Mouse (Mus musculus): ENCODE measurements around the gene Ppp1r14c. TPM values are rescaled to one million over a fixed set of nuclear protein-coding genes. Genes with fewer than 3 reads are reported as not detected.

The Ppp1r14c gene
- polyA plus RNA-seq, 1 experiment from 2014 or later, result 1.7 TPM

- no peaks in the 10 kb centered on the region for H3K4me1 ChIP-seq (ENCODE audit: control insufficient read depth, insufficient read depth, low read length)
- no peaks in the 10 kb centered on the region for H3K36me3 ChIP-seq (ENCODE audit: control insufficient read depth, insufficient read depth, low read length)
- 77% methylated on average over 6 of the region's 6 CpGs for WGBS
- H3K9me3 ChIP-seq (ENCODE audit: control insufficient read depth, low read length), result no peaks in the 10 kb centered on the region
- no peaks in the 10 kb centered on the region for H3K27me3 ChIP-seq (ENCODE audit: control insufficient read depth, insufficient read depth, low read length)
- H3K27ac ChIP-seq (replicated peaks; ENCODE audit: low read depth, low read length), result no peak overlapping the region
- H3K4me3 ChIP-seq (ENCODE audit: low read depth, low read length), result no peak overlapping the region
- no peak for ATAC-seq (ENCODE audit: insufficient number of reproducible peaks, low FRiP score, low TSS enrichment, low read depth)
- no peak for DNase-seq (ENCODE audit: low spot score)
- H3K9ac ChIP-seq (ENCODE audit: low read length), result no peak overlapping the region
- no peak overlapping the region for H3K4me2 ChIP-seq (ENCODE audit: low read depth, severe bottlenecking)
These were observed 42.3 kb downstream of the Ppp1r14c start for GRCm38 (mm10) chr10:3408036-3408661.

DNA sequence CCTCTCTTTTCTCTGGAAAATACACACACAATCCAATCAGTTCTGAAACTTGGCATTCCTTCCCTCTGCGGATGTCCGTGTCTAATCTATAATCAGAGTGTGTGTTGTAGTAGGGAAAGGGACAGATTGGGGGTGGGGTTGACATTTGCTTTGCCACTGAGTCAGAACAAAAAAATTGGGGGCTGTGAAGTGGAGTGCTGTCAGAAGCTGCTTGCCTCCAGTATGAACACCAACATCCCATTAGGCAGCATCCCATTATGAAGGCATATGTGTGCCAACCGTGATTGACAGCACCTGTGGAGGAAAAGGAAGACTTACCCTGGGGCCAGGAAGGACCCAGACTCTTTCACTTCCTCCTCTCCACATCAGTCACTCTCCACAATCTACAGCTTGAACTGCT is 42.8 kb downstream of the Ppp1r14c start:
- ATAC-seq (ENCODE audit: insufficient number of reproducible peaks, low FRiP score, low TSS enrichment, low read depth), result no peak

DNA sequence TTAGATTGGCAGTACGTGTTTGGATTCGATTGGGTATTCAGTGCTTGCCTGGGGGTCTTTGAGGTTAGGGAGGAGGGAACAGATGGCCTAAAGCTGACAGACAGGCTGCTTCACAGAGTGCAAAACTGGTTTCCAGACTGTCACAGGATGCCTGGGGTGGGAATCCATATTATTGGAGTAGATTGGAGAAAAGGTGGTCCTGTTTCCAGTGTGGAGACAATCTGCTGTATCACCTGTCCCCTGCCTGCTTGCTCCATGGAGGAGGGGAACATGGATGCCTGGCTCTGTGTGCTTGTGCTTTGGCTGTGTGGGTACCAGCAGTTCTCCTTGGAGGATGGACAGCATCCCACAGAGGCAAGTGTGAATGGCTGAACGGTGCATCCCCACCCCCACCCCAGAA is 45.4 kb downstream of the Ppp1r14c start:
- H3K27ac ChIP-seq (replicated peaks; ENCODE audit: low read depth, low read length), result no peak overlapping the region
- ATAC-seq (ENCODE audit: insufficient number of reproducible peaks, low FRiP score, low TSS enrichment, low read depth), result no peak
- no peaks in the 10 kb centered on the region for H3K9me3 ChIP-seq (ENCODE audit: control insufficient read depth, low read length)
- H3K4me1 ChIP-seq (ENCODE audit: control insufficient read depth, insufficient read depth, low read length), result no peaks in the 10 kb centered on the region
- H3K36me3 ChIP-seq (ENCODE audit: control insufficient read depth, insufficient read depth, low read length), result no peaks in the 10 kb centered on the region
- no peak overlapping the region for H3K4me2 ChIP-seq (ENCODE audit: low read depth, severe bottlenecking)
- 79% methylated on average over 3 of the region's 3 CpGs for WGBS
- no peak for DNase-seq (ENCODE audit: low spot score)
- H3K27me3 ChIP-seq (ENCODE audit: control insufficient read depth, insufficient read depth, low read length), result no peaks in the 10 kb centered on the region
- H3K4me3 ChIP-seq (ENCODE audit: low read depth, low read length), result no peak overlapping the region
- no peak overlapping the region for H3K9ac ChIP-seq (ENCODE audit: low read length)

More for the DNA sequence above, 42.8 kb downstream of the Ppp1r14c start:
- Histone ChIP-seq H3K27me3 (ENCODE audit: control insufficient read depth, insufficient read depth, low read length) (no peaks in the 10 kb centered on the region), H3K4me2 (ENCODE audit: low read depth, severe bottlenecking) (no peak overlapping the region), H3K36me3 (ENCODE audit: control insufficient read depth, insufficient read depth, low read length) (no peaks in the 10 kb centered on the region), H3K9ac (ENCODE audit: low read length) (no peak overlapping the region), H3K9me3 (ENCODE audit: control insufficient read depth, low read length) (no peaks in the 10 kb centered on the region), H3K4me3 (ENCODE audit: low read depth, low read length) (no peak overlapping the region), H3K4me1 (ENCODE audit: control insufficient read depth, insufficient read depth, low read length) (no peaks in the 10 kb centered on the region), H3K27ac (replicated peaks; ENCODE audit: low read depth, low read length) (no peak overlapping the region)
- no peak for DNase-seq (ENCODE audit: low spot score)
- 77% methylated on average over 3 of the region's 3 CpGs for WGBS

GRCm38 (mm10) chr10:3411639-3412038 is 45.8 kb downstream of the Ppp1r14c start:
- ATAC-seq (ENCODE audit: insufficient number of reproducible peaks, low FRiP score, low TSS enrichment, low read depth) (no peak), DNase-seq (ENCODE audit: low spot score) (no peak)
- WGBS, result 79% methylated on average over 2 of the region's 2 CpGs
- no peak overlapping the region for H3K9ac ChIP-seq (ENCODE audit: low read length)
- no peak overlapping the region for H3K4me2 ChIP-seq (ENCODE audit: low read depth, severe bottlenecking)
- H3K27me3 ChIP-seq (ENCODE audit: control insufficient read depth, insufficient read depth, low read length), result no peaks in the 10 kb centered on the region
- no peak overlapping the region for H3K27ac ChIP-seq (replicated peaks; ENCODE audit: low read depth, low read length)
- peaks cover under 1% of the 10 kb centered on the region; the same call in 1 of the 2 replicates for H3K4me1 ChIP-seq (ENCODE audit: control insufficient read depth, insufficient read depth, low read length)
- no peaks in the 10 kb centered on the region; the same call in 1 of the 2 replicates for H3K9me3 ChIP-seq (ENCODE audit: control insufficient read depth, low read length)
- no peaks in the 10 kb centered on the region for H3K36me3 ChIP-seq (ENCODE audit: control insufficient read depth, insufficient read depth, low read length)
- H3K4me3 ChIP-seq (ENCODE audit: low read depth, low read length), result no peak overlapping the region

DNA sequence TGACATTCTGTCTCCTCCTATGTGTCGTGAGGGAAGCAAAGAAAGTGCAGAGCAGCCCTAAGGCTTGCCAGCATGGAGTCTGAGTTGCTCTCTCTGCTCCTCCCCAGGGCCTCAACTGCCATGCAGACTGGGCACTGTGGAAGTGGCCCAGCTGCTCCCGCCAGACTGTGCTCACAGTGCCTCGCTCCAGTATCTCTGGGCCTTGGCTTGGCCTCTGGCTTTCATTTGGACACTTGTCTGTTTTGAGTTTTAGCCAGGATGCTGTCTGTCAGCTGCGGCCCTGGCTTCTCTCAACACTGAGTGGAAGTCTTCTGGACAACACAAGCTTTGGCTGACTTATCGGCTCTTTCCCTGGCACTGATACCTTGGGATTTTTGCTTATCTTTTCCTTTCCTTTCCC is 49.0 kb downstream of the Ppp1r14c start:
- no peaks in the 10 kb centered on the region for H3K36me3 ChIP-seq (ENCODE audit: control insufficient read depth, insufficient read depth, low read length)
- no peaks in the 10 kb centered on the region for H3K27me3 ChIP-seq (ENCODE audit: control insufficient read depth, insufficient read depth, low read length)
- DNase-seq (ENCODE audit: low spot score) (no peak), ATAC-seq (ENCODE audit: insufficient number of reproducible peaks, low FRiP score, low TSS enrichment, low read depth) (no peak)
- no peaks in the 10 kb centered on the region; the same call in 1 of the 2 replicates for H3K9me3 ChIP-seq (ENCODE audit: control insufficient read depth, low read length)
- 64% methylated on average over 5 of the region's 5 CpGs for WGBS
- H3K4me2 ChIP-seq (ENCODE audit: low read depth, severe bottlenecking), result no peak overlapping the region
- H3K27ac ChIP-seq (replicated peaks; ENCODE audit: low read depth, low read length), result no peak overlapping the region
- H3K4me3 ChIP-seq (ENCODE audit: low read depth, low read length), result no peak overlapping the region
- H3K4me1 ChIP-seq (ENCODE audit: control insufficient read depth, insufficient read depth, low read length), result peaks cover 3% of the 10 kb centered on the region; the same call in 1 of the 2 replicates
- no peak overlapping the region for H3K9ac ChIP-seq (ENCODE audit: low read length)

DNA sequence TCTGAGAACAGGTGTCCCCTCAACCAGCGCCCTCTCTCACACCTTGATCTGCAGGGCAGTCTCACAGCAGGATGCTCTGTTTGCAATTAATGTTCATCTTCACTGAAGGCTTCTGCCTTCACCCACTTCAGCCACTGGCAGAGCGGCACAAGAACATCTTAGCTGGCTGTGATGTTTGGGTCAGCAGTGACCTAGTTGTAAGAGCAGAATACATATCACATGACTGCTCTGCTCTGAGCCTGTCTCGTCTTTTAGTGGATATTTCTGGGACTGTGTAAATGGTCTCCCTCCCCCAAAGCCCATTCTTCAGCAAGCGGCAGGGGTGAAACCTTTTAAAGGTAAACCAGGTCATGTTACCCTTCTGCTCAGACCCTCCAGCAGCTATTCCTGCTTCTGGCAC is 50.7 kb downstream of the Ppp1r14c start:
- H3K27ac ChIP-seq (replicated peaks; ENCODE audit: low read depth, low read length), result no peak overlapping the region
- no peaks in the 10 kb centered on the region for H3K27me3 ChIP-seq (ENCODE audit: control insufficient read depth, insufficient read depth, low read length)
- peaks cover 3% of the 10 kb centered on the region; the same call in 1 of the 2 replicates for H3K4me1 ChIP-seq (ENCODE audit: control insufficient read depth, insufficient read depth, low read length)
- H3K4me3 ChIP-seq (ENCODE audit: low read depth, low read length), result no peak overlapping the region
- ATAC-seq (ENCODE audit: insufficient number of reproducible peaks, low FRiP score, low TSS enrichment, low read depth) (no peak), DNase-seq (ENCODE audit: low spot score) (no peak)
- H3K9me3 ChIP-seq (ENCODE audit: control insufficient read depth, low read length), result no peaks in the 10 kb centered on the region; the same call in 1 of the 2 replicates
- H3K4me2 ChIP-seq (ENCODE audit: low read depth, severe bottlenecking), result no peak overlapping the region
- 45% methylated on average over 4 of the region's 4 CpGs for WGBS
- no peak overlapping the region for H3K9ac ChIP-seq (ENCODE audit: low read length)
- no peaks in the 10 kb centered on the region for H3K36me3 ChIP-seq (ENCODE audit: control insufficient read depth, insufficient read depth, low read length)

DNA sequence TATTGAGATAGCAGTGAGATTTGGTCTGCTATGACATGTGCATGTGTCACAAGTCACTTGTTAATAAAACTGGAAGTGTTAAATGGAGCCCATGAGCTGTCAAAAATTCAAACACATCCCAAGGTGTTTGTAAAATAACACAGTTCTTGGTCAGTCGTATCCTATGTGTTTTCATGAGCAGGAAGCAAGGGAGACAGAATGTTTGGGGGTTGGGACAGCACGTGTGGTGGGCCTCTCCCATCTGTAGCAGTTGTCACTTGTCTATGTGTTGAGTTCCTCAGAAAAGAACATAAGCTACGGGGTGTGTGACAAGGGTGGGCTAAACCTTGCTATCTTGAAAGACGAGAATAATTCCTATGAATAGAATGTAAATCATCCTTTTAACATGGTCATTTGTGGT is 51.6 kb downstream of the Ppp1r14c start:
- Histone ChIP-seq H3K4me2 (ENCODE audit: low read depth, severe bottlenecking) (no peak overlapping the region), H3K9me3 (ENCODE audit: control insufficient read depth, low read length) (no peaks in the 10 kb centered on the region; the same call in 1 of the 2 replicates), H3K27me3 (ENCODE audit: control insufficient read depth, insufficient read depth, low read length) (no peaks in the 10 kb centered on the region), H3K9ac (ENCODE audit: low read length) (no peak overlapping the region), H3K27ac (replicated peaks; ENCODE audit: low read depth, low read length) (no peak overlapping the region), H3K4me3 (ENCODE audit: low read depth, low read length) (no peak overlapping the region), H3K4me1 (ENCODE audit: control insufficient read depth, insufficient read depth, low read length) (peaks cover 3% of the 10 kb centered on the region; the same call in 1 of the 2 replicates), H3K36me3 (ENCODE audit: control insufficient read depth, insufficient read depth, low read length) (no peaks in the 10 kb centered on the region)
- no peak for ATAC-seq (ENCODE audit: insufficient number of reproducible peaks, low FRiP score, low TSS enrichment, low read depth)
- 60% methylated on average over 4 of the region's 4 CpGs for WGBS
- DNase-seq (ENCODE audit: low spot score), result no peak

GRCm38 (mm10) chr10:3424016-3424415 is 58.2 kb downstream of the Ppp1r14c start:
- ATAC-seq (ENCODE audit: insufficient number of reproducible peaks, low FRiP score, low TSS enrichment, low read depth), result no peak
- no peaks in the 10 kb centered on the region for H3K4me1 ChIP-seq (ENCODE audit: control insufficient read depth, insufficient read depth, low read length)
- no peak overlapping the region for H3K9ac ChIP-seq (ENCODE audit: low read length)

More at GRCm38 (mm10) chr10:3424016-3424415, 58.2 kb downstream of the Ppp1r14c start:
- Histone ChIP-seq H3K9me3 (ENCODE audit: control insufficient read depth, low read length) (no peaks in the 10 kb centered on the region), H3K27ac (replicated peaks; ENCODE audit: low read depth, low read length) (no peak overlapping the region), H3K4me2 (ENCODE audit: low read depth, severe bottlenecking) (no peak overlapping the region), H3K27me3 (ENCODE audit: control insufficient read depth, insufficient read depth, low read length) (no peaks in the 10 kb centered on the region), H3K4me3 (ENCODE audit: low read depth, low read length) (no peak overlapping the region), H3K36me3 (ENCODE audit: control insufficient read depth, insufficient read depth, low read length) (no peaks in the 10 kb centered on the region)
- no peak for DNase-seq (ENCODE audit: low spot score)

All from limb, embryonic 11.5 days (tissue).